Mouse (Mus musculus) left cerebral cortex, adult 6 months (tissue): ENCODE data around the gene Spaar. TPM values are rescaled to one million over a fixed set of nuclear protein-coding genes. Genes with fewer than 3 reads are reported as not detected.

ENCODE experiments used
- long read RNA-seq, 2 experiments: library from polyadenylated mRNA; unstranded; transcript quantifications; one replicate each; pipeline ENCODE4 v2.0.0; 2019 to 2020
- polyA plus RNA-seq: library from polyadenylated mRNA; unstranded; fragments of <200 nt; fragmentation: Nextera tagmentation; gene quantifications from 2 replicates; pipeline ENCODE4 v1.2.3, GENCODE M21; 2021

The Spaar gene
- 0.23 and 0.25 TPM in 2 replicates for polyA plus RNA-seq
- long read RNA-seq, experiment 1, partial matches to known transcripts = 0 of 2 reads
- long read RNA-seq, experiment 1, other reads (novel, unspliced or antisense) = 2 of 2 reads
- long read RNA-seq, experiment 2, full-length matches to known transcripts = 1 of 1 reads
- long read RNA-seq, experiment 2, partial matches to known transcripts = 0 of 1 reads
- long read RNA-seq, experiment 2, other reads (novel, unspliced or antisense) = 0 of 1 reads

DNA sequence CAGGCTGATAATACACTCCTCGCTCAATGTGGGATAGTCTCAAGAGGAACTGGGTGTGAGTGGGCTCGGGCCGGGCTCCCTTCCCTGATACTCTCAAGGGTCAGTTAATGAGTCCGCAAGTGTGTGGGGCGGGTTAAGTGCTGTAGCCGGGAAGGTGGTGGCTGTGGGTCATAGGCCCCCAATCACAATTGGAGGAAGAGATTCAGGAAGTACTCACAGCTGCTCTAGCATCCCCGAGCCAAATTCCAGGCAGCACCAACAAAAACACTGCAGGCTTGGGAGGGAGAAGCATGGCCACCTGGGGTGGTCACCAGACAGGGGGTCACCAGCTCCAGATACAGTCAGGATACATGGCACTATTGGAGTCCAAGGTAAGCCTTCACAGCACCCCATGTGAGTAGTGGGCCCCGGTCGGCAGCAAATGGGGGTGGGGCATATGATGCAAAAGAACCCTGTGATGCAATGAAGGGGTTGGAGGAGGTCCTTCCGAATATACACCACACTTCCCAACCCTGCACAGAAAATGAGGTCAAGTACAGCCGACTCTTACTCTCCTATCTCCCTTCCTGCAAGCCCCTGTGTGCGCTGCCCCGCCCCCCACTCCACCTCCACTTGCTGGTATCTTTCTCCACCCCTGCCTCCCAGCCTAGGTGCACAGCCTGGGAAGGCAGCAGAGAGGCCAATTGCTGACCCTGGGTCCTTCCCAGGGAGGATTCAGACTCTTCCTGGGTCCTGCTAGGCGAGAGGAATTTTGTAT is at the start of gene Spaar:
TSS of gene Spaar (plus strand) at position 241 of the 757 bp plus-strand sequence.

GRCm38 (mm10) chr4:43700707-43701106 is 29.1 kb upstream of the Spaar start, which contains the start of gene Olfr70:
Gene Olfr70 (minus strand): TSS chr4:43700807.

DNA sequence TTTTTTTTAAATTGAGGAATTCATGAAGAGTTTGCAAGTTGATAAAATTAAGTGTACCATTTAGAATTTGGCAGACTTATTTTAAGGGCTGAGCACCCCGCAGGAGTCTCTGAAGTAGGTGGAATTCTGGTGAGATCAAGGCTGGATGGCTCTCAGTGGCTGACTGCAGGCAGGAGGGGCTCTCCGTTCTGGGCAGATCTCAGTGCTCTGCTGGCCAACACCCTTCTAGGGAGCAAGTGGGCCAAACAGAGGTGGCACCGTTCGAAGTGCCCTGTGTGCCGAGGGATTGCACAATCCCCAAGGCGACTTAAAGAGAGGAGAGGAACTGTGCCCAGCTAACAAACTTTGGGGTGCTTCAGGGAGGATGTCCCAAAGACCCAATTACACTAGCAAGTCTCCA is 20.0 kb upstream of the Spaar start, which contains the start of gene Olfr71:
TSS of gene Olfr71 (minus strand) at position 387 of the 400 bp plus-strand sequence.

GRCm38 (mm10) chr4:43726995-43727394 is 2.8 kb upstream of the Spaar start, which contains the start of gene Hrct1:
Gene Hrct1 (plus strand): TSS chr4:43727188.

GRCm38 (mm10) chr4:43770909-43771308 is 41.1 kb downstream of the Spaar start, which contains the start of gene Olfr159:
Gene Olfr159 (minus strand): TSS chr4:43771009.

Other genes with a start within 250 kb of the Spaar start
- not detected in 2 replicates for gene Sit1, start 246.3 kb upstream of the Spaar start, polyA plus RNA-seq
- gene Ccdc107, start 237.1 kb upstream of the Spaar start, polyA plus RNA-seq = 91.9 and 99.5 TPM in 2 replicates
- 0.61 and 0.80 TPM in 2 replicates for gene Arhgef39, start 230.3 kb upstream of the Spaar start, polyA plus RNA-seq
- gene Car9, start 223.1 kb upstream of the Spaar start, polyA plus RNA-seq = 0.42 and 0.55 TPM in 2 replicates
- 7.4 and 9.5 TPM in 2 replicates for gene Tpm2, start 206.3 kb upstream of the Spaar start, polyA plus RNA-seq
- 50.4 and 66.7 TPM in 2 replicates for gene Creb3, start 167.7 kb upstream of the Spaar start, polyA plus RNA-seq
- gene Tln1, start 167.3 kb upstream of the Spaar start, polyA plus RNA-seq = 52.5 and 69.1 TPM in 2 replicates
- gene Rgp1, start 151.3 kb upstream of the Spaar start, polyA plus RNA-seq = 21.5 and 22.3 TPM in 2 replicates
- 17.0 and 26.6 TPM in 2 replicates for gene Gba2, start 151.2 kb upstream of the Spaar start, polyA plus RNA-seq
- not detected in 2 replicates for gene Msmp, start 145.5 kb upstream of the Spaar start, polyA plus RNA-seq
- gene Npr2, start 98.1 kb upstream of the Spaar start, polyA plus RNA-seq = 4.9 and 5.0 TPM in 2 replicates
- 1.2 and 1.6 TPM in 2 replicates for gene Spag8, start 76.4 kb upstream of the Spaar start, polyA plus RNA-seq
- 134 and 151 TPM in 2 replicates for gene Hint2, start 73.6 kb upstream of the Spaar start, polyA plus RNA-seq
- gene Tmem8b, start 61.1 kb upstream of the Spaar start, polyA plus RNA-seq = 8.9 and 9.5 TPM in 2 replicates
- 1.4 and 1.5 TPM in 2 replicates for gene Fam221b, start 60.9 kb upstream of the Spaar start, polyA plus RNA-seq
- not detected in 2 replicates for gene Olfr70, start 29.2 kb upstream of the Spaar start, polyA plus RNA-seq
- not detected in 2 replicates for gene Olfr71, start 19.8 kb upstream of the Spaar start, polyA plus RNA-seq
- 1.2 and 1.6 TPM in 2 replicates for gene Hrct1, start 2.8 kb upstream of the Spaar start, polyA plus RNA-seq
- gene Olfr159, start 41.0 kb downstream of the Spaar start, polyA plus RNA-seq = not detected in 2 replicates
- gene Olfr156, start 93.9 kb downstream of the Spaar start, polyA plus RNA-seq = not detected in 2 replicates
- not detected in 2 replicates for gene Olfr157, start 110.2 kb downstream of the Spaar start, polyA plus RNA-seq
- gene Olfr155, start 121.5 kb downstream of the Spaar start, polyA plus RNA-seq = not detected in 2 replicates
- 1.5 and 2.6 TPM in 2 replicates for gene Reck, start 145.5 kb downstream of the Spaar start, polyA plus RNA-seq
- 3.3 and 3.8 TPM in 2 replicates for gene Glipr2, start 227.4 kb downstream of the Spaar start, polyA plus RNA-seq